10 mouse cellular contexts compared by ENCODE assay signal in the genomic region with DNA sequence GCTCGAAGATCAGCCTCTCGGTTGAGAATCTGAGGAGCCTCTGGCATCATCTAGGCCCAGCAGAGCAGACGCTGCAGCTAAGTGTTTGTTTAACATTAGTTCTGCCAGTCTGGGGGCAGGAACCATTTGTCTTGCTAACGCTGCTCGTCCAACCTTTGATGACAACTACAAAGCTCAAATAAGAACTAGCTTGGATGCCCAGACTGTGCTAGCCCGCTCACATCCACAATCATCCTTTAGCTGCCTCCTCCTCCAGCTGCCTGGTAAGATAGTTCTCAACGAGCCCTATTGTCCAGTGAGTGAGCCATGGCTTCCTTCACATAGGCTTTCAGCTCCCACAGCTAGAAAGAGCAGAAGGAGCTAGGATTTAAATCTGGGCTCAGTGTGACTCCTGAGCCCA. TPM values are rescaled to one million over a fixed set of nuclear protein-coding genes. Genes with fewer than 3 reads are reported as not detected.
DNase-seq lines count a peak whose midpoint lies in the region; ATAC-seq and TF ChIP-seq lines count a peak whose summit lies in the region.
"Had no signal": no experiment of that assay in that cellular context is flagged by ENCODE, and none has a peak within 500 bp of the region (broad histone marks: within the 10 kb centered on the region; RNA-seq: fewer than 3 reads in every experiment).

No protein-coding gene starts in this region.

- DNase-seq in forebrain, embryonic 11.5 days (ENCODE audit: low spot score): no peak
- DNase-seq in layer of hippocampus, adult 2 months (ENCODE audit: low spot score in 2 of 2): no peak
- DNase-seq in layer of hippocampus, postnatal 36 days: no peak
- DNase-seq in right cerebral cortex, adult 2 months (ENCODE audit: low spot score in 2 of 2): no peak
- DNase-seq in left cerebral cortex, postnatal 36 days (ENCODE audit: low spot score in 2 of 2): no peak
- DNase-seq: liver, embryonic 13.5 days had no signal

- no peak for ATAC-seq in forebrain, embryonic 12.5 days (ENCODE audit: low FRiP score)
- no peak for ATAC-seq in forebrain, embryonic 11.5 days (replicated peaks; ENCODE audit: low FRiP score)
- ATAC-seq in forebrain, embryonic 16.5 days: 0 out of 2 replicates have a peak, but pooled peaks have one; percentile 24
- ATAC-seq in midbrain, embryonic 16.5 days: no peak

- no peak for TF ChIP-seq CTCF in layer of hippocampus, adult 2 months (conservative IDR thresholded peaks at IDR 0.05)

- no peak overlapping the region for H3K4me3 ChIP-seq in forebrain, embryonic 12.5 days (replicated peaks)
- H3K4me3 ChIP-seq in forebrain, embryonic 11.5 days (ENCODE audit: low read depth, low read length): no peak overlapping the region
- H3K4me3 ChIP-seq in layer of hippocampus, adult 2 months: no peak overlapping the region
- no peak overlapping the region for H3K4me3 ChIP-seq in forebrain, embryonic 16.5 days (replicated peaks; ENCODE audit: low read length)
- H3K4me3 ChIP-seq in midbrain, embryonic 16.5 days (ENCODE audit: low read depth, low read length): no peak overlapping the region
- H3K4me3 ChIP-seq: liver, embryonic 13.5 days had no signal

- H3K9ac ChIP-seq in forebrain, embryonic 12.5 days: 0 out of 2 replicates have a peak overlapping the region, but pooled peaks have one; percentile 7
- H3K9ac ChIP-seq in forebrain, embryonic 11.5 days (ENCODE audit: low read length): no peak overlapping the region
- H3K9ac ChIP-seq in forebrain, embryonic 16.5 days (replicated peaks; ENCODE audit: low read depth, low read length): no peak overlapping the region
- H3K9ac ChIP-seq in midbrain, embryonic 16.5 days (ENCODE audit: low read depth, low read length): no peak overlapping the region
- H3K9ac ChIP-seq: liver, embryonic 13.5 days had no signal

- peaks cover 4% of the 10 kb centered on the region for H3K4me1 ChIP-seq in forebrain, embryonic 12.5 days
- H3K4me1 ChIP-seq in forebrain, embryonic 11.5 days (replicated peaks; ENCODE audit: control insufficient read depth, insufficient read depth, low read length): no peaks in the 10 kb centered on the region
- no peaks in the 10 kb centered on the region for H3K4me1 ChIP-seq in forebrain, embryonic 16.5 days (replicated peaks; ENCODE audit: control insufficient read depth, insufficient read depth, low read length)
- no peaks in the 10 kb centered on the region for H3K4me1 ChIP-seq in midbrain, embryonic 16.5 days (ENCODE audit: control insufficient read depth, insufficient read depth, low read length)

- 54% methylated on average over 7 of the region's 7 CpGs for WGBS in forebrain, embryonic 12.5 days
- 55% methylated on average over 7 of the region's 7 CpGs for WGBS in forebrain, embryonic 11.5 days
- 35% methylated on average over 7 of the region's 7 CpGs for WGBS in forebrain, embryonic 16.5 days
- WGBS in midbrain, embryonic 16.5 days: 34% methylated on average over 7 of the region's 7 CpGs

- H3K27me3 ChIP-seq in forebrain, embryonic 12.5 days: no peaks in the 10 kb centered on the region
- H3K27me3 ChIP-seq in forebrain, embryonic 11.5 days (ENCODE audit: control insufficient read depth, insufficient read depth, low read length): no peaks in the 10 kb centered on the region
- H3K27me3 ChIP-seq in forebrain, embryonic 16.5 days (replicated peaks; ENCODE audit: control insufficient read depth, insufficient read depth, low read length): no peaks in the 10 kb centered on the region
- no peaks in the 10 kb centered on the region for H3K27me3 ChIP-seq in midbrain, embryonic 16.5 days (ENCODE audit: control insufficient read depth, insufficient read depth, low read depth, low read length)
- H3K27me3 ChIP-seq: liver, embryonic 13.5 days had no signal

- peaks cover 50% of the 10 kb centered on the region for H3K36me3 ChIP-seq in forebrain, embryonic 12.5 days (replicated peaks)
- no peaks in the 10 kb centered on the region; the same call in 1 of the 2 replicates for H3K36me3 ChIP-seq in forebrain, embryonic 11.5 days (ENCODE audit: control insufficient read depth, insufficient read depth, low read length)
- no peaks in the 10 kb centered on the region for H3K36me3 ChIP-seq in forebrain, embryonic 16.5 days (ENCODE audit: control insufficient read depth, insufficient read depth)
- peaks cover 4% of the 10 kb centered on the region; the same call in 1 of the 2 replicates for H3K36me3 ChIP-seq in midbrain, embryonic 16.5 days (ENCODE audit: control insufficient read depth, insufficient read depth, low read length)
- H3K36me3 ChIP-seq: G1E; liver, embryonic 13.5 days had no signal

- H3K4me2 ChIP-seq in forebrain, embryonic 12.5 days: no peak overlapping the region
- no peak overlapping the region for H3K4me2 ChIP-seq in forebrain, embryonic 11.5 days (ENCODE audit: low read depth, low read length, severe bottlenecking)
- H3K4me2 ChIP-seq in forebrain, embryonic 16.5 days (ENCODE audit: low read length): no peak overlapping the region
- no peak overlapping the region for H3K4me2 ChIP-seq in midbrain, embryonic 16.5 days (ENCODE audit: low read length)
- H3K4me2 ChIP-seq: liver, embryonic 13.5 days had no signal

- intact Hi-C loops in left cerebral cortex, postnatal 36 days (cut with DNase I): no loop called here

- peak overlapping the region; percentile 44; the same call in 1 of the 2 replicates for H3K27ac ChIP-seq in forebrain, embryonic 12.5 days
- H3K27ac ChIP-seq in forebrain, embryonic 11.5 days (ENCODE audit: low read depth, low read length): no peak overlapping the region
- peak overlapping the region; percentile 88 for H3K27ac ChIP-seq in layer of hippocampus, adult 2 months
- H3K27ac ChIP-seq in forebrain, embryonic 16.5 days (ENCODE audit: low read length): peak overlapping the region; percentile 1
- peak overlapping the region; percentile 34; the same call in 1 of the 2 replicates for H3K27ac ChIP-seq in midbrain, embryonic 16.5 days (ENCODE audit: low read length)
- H3K27ac ChIP-seq: liver, embryonic 13.5 days had no signal

- H3K9me3 ChIP-seq in forebrain, embryonic 12.5 days: no peaks in the 10 kb centered on the region
- H3K9me3 ChIP-seq in forebrain, embryonic 11.5 days (ENCODE audit: control insufficient read depth, low read length): no peaks in the 10 kb centered on the region
- H3K9me3 ChIP-seq in forebrain, embryonic 16.5 days (ENCODE audit: control insufficient read depth, low read length): no peaks in the 10 kb centered on the region
- no peaks in the 10 kb centered on the region for H3K9me3 ChIP-seq in midbrain, embryonic 16.5 days (replicated peaks; ENCODE audit: control insufficient read depth, low read length, poor library complexity, severe bottlenecking)
- H3K9me3 ChIP-seq: G1E; liver, embryonic 13.5 days had no signal

RNA-seq across cellular contexts. Expression of gene Slc39a9, which starts 45.4 kb away (rescaled TPM):
- 29.2 TPM in 2 replicates for polyA plus RNA-seq in forebrain, embryonic 12.5 days (2016; fragmentation: Nextera tagmentation; extraction: Ambion mirVana)
- 29.9 and 33.1 TPM in 2 replicates for polyA plus RNA-seq in forebrain, embryonic 11.5 days (2014; fragmentation: Nextera tagmentation; extraction: Ambion mirVana)
- 10 to 100 TPM; 37.8 to 37.9 TPM for total RNA-seq in layer of hippocampus, adult 2 months (2021)
- 10 to 100 TPM; 36.5 to 40.7 TPM for total RNA-seq in layer of hippocampus, postnatal 36 days (2021)
- polyA plus RNA-seq in forebrain, embryonic 16.5 days (2015; fragmentation: Nextera tagmentation; extraction: Ambion mirVana): 29.1 and 30.6 TPM in 2 replicates
- polyA plus RNA-seq in midbrain, embryonic 16.5 days (2015; fragmentation: Nextera tagmentation; extraction: Ambion mirVana): 25.2 and 26.2 TPM in 2 replicates
- 10 to 100 TPM; 36.7 to 37.6 TPM for total RNA-seq in left cerebral cortex, postnatal 36 days (2021)

RNA-seq across cellular contexts. Expression of gene Erh, which starts 45.9 kb away (rescaled TPM):
- polyA plus RNA-seq in forebrain, embryonic 12.5 days (2016; fragmentation: Nextera tagmentation; extraction: Ambion mirVana): 332 and 370 TPM in 2 replicates
- polyA plus RNA-seq in forebrain, embryonic 11.5 days (2014; fragmentation: Nextera tagmentation; extraction: Ambion mirVana): 400 and 407 TPM in 2 replicates
- total RNA-seq in layer of hippocampus, adult 2 months (2021): 10 to 100 TPM; 34.4 to 44.6 TPM
- total RNA-seq in layer of hippocampus, postnatal 36 days (2021): 10 to 100 TPM; 34.9 to 43.7 TPM
- 293 and 335 TPM in 2 replicates for polyA plus RNA-seq in forebrain, embryonic 16.5 days (2015; fragmentation: Nextera tagmentation; extraction: Ambion mirVana)
- polyA plus RNA-seq in midbrain, embryonic 16.5 days (2015; fragmentation: Nextera tagmentation; extraction: Ambion mirVana): 252 and 253 TPM in 2 replicates
- total RNA-seq in left cerebral cortex, postnatal 36 days (2021): 10 to 100 TPM; 35.8 to 37.8 TPM
